Mouse (Mus musculus) forebrain, embryonic 11.5 days (tissue): Measurements from ENCODE around the gene Synpo2. TPM values are rescaled to one million over a fixed set of nuclear protein-coding genes. Genes with fewer than 3 reads are reported as not detected.

Experiments
- ATAC-seq: fragments of 200-750 bp; cut with Nextera tagmentation; replicated peaks from 2 replicates; pipeline ENCODE4 v1.8.0; 2017; ENCODE audit warnings: moderate TSS enrichment; ENCODE audit not compliant: low FRiP score
- DNase-seq: peaks from one replicate; pipeline ENCODE4 v3.0.0-alpha.2; 2017; ENCODE audit warnings: low spot score
- H3K27ac ChIP-seq: fragments of 300-500 bp; sonication (generic); 2 replicates; pipeline ENCODE4 v1.5.1; 2014; ENCODE audit warnings: low read depth, low read length
- H3K27me3 ChIP-seq: fragments of 300-500 bp; sonication (generic); 2 replicates; pipeline ENCODE4 v1.6.1; 2014; ENCODE audit warnings: mild to moderate bottlenecking, low read length, mixed read lengths; ENCODE audit not compliant: control insufficient read depth, insufficient read depth
- H3K36me3 ChIP-seq: fragments of 300-500 bp; sonication (generic); 2 replicates; pipeline ENCODE4 v1.6.1; 2014; ENCODE audit warnings: mild to moderate bottlenecking, low read length, moderate library complexity, mixed read lengths; ENCODE audit not compliant: control insufficient read depth, insufficient read depth
- H3K4me1 ChIP-seq: fragments of 300-500 bp; sonication (generic); replicated peaks from 2 replicates; pipeline ENCODE4 v1.6.1; 2014; ENCODE audit warnings: low read length, mixed read lengths; ENCODE audit not compliant: control insufficient read depth, insufficient read depth
- H3K4me2 ChIP-seq: fragments of 300-500 bp; sonication (generic); 2 replicates; pipeline ENCODE4 v1.6.1; 2014; ENCODE audit warnings: low read depth, mild to moderate bottlenecking, low read length, moderate library complexity, mixed read lengths; ENCODE audit not compliant: severe bottlenecking
- H3K4me3 ChIP-seq: fragments of 300-500 bp; sonication (generic); 2 replicates; pipeline ENCODE4 v1.5.1; 2014; ENCODE audit warnings: low read depth, low read length
- H3K9ac ChIP-seq: fragments of 300-500 bp; sonication (generic); 2 replicates; pipeline ENCODE4 v1.6.1; 2014; ENCODE audit warnings: low read length
- H3K9me3 ChIP-seq: fragments of 300-500 bp; sonication (generic); 2 replicates; pipeline ENCODE4 v1.6.1; 2016; ENCODE audit warnings: low read length, mixed read lengths; ENCODE audit not compliant: control insufficient read depth
- WGBS: fragments of 180-500 bp; shearing (Covaris S2); extraction: QIAGEN DNeasy Blood & Tissue Kit; methylation state at CpG from one replicate; pipeline ENCODE4 v1.1.7; 2014; 5-methylcytosine and 5-hydroxymethylcytosine counted together
- polyA plus RNA-seq: library from polyadenylated mRNA; unstranded; fragments of >200 nt; fragmentation: Nextera tagmentation; extraction: Ambion mirVana; gene quantifications from 2 replicates; pipeline ENCODE4 v1.2.1, GENCODE M21; 2014

Gene Synpo2
- polyA plus RNA-seq, 1 experiment from 2014 or later: 3.7 TPM

- 89% methylated on average over 8 of the region's 8 CpGs for WGBS
Observed at GRCm38 (mm10) chr3:123153337-123153736, 82.6 kb downstream of the Synpo2 start.

GRCm38 (mm10) chr3:123152911-123153310 is 83.0 kb downstream of the Synpo2 start:
- no peaks in the 10 kb centered on the region for H3K4me1 ChIP-seq
- WGBS: 92% methylated on average over 5 of the region's 5 CpGs
- no peak overlapping the region for H3K27ac ChIP-seq

More at GRCm38 (mm10) chr3:123153337-123153736, 82.6 kb downstream of the Synpo2 start:
- DNase-seq (no peak), ATAC-seq (no peak)
- H3K9ac ChIP-seq: no peak overlapping the region
- H3K4me3 ChIP-seq: no peak overlapping the region
- no peaks in the 10 kb centered on the region for H3K4me1 ChIP-seq
- no peak overlapping the region for H3K4me2 ChIP-seq
- no peaks in the 10 kb centered on the region for H3K27me3 ChIP-seq
- H3K27ac ChIP-seq: no peak overlapping the region
- H3K9me3 ChIP-seq: no peaks in the 10 kb centered on the region
- no peaks in the 10 kb centered on the region for H3K36me3 ChIP-seq

GRCm38 (mm10) chr3:123150523-123151135 is 85.3 kb downstream of the Synpo2 start:
- Histone ChIP-seq H3K4me3 (no peak overlapping the region), H3K4me2 (no peak overlapping the region), H3K9ac (no peak overlapping the region), H3K4me1 (no peaks in the 10 kb centered on the region), H3K36me3 (no peaks in the 10 kb centered on the region), H3K9me3 (no peaks in the 10 kb centered on the region), H3K27me3 (no peaks in the 10 kb centered on the region), H3K27ac (no peak overlapping the region)
- ATAC-seq: no peak
- no peak for DNase-seq
- 79% methylated on average over 8 of the region's 8 CpGs for WGBS

More at GRCm38 (mm10) chr3:123152911-123153310, 83.0 kb downstream of the Synpo2 start:
- Histone ChIP-seq H3K4me3 (no peak overlapping the region), H3K36me3 (no peaks in the 10 kb centered on the region), H3K9ac (no peak overlapping the region), H3K4me2 (no peak overlapping the region), H3K9me3 (no peaks in the 10 kb centered on the region), H3K27me3 (no peaks in the 10 kb centered on the region)
- DNase-seq: no peak
- ATAC-seq: no peak

GRCm38 (mm10) chr3:123149380-123150162 is 86.4 kb downstream of the Synpo2 start:
- Histone ChIP-seq H3K4me1 (no peaks in the 10 kb centered on the region), H3K27me3 (no peaks in the 10 kb centered on the region), H3K9me3 (no peaks in the 10 kb centered on the region), H3K27ac (no peak overlapping the region), H3K4me2 (no peak overlapping the region), H3K4me3 (no peak overlapping the region), H3K9ac (no peak overlapping the region), H3K36me3 (no peaks in the 10 kb centered on the region)
- ATAC-seq: no peak
- no peak for DNase-seq
- 84% methylated on average over 10 of the region's 10 CpGs for WGBS

- no peak overlapping the region for H3K27ac ChIP-seq
- H3K9me3 ChIP-seq: no peaks in the 10 kb centered on the region
- H3K4me2 ChIP-seq: no peak overlapping the region
- DNase-seq: no peak
- no peaks in the 10 kb centered on the region for H3K36me3 ChIP-seq
- H3K4me1 ChIP-seq: no peaks in the 10 kb centered on the region
- no peak overlapping the region for H3K4me3 ChIP-seq
- no peak overlapping the region for H3K9ac ChIP-seq
- ATAC-seq: no peak
- 89% methylated on average over 3 of the region's 3 CpGs for WGBS
- no peaks in the 10 kb centered on the region for H3K27me3 ChIP-seq
Observed at GRCm38 (mm10) chr3:123148641-123149040, 87.3 kb downstream of the Synpo2 start.

- Histone ChIP-seq H3K4me2 (no peak overlapping the region), H3K9ac (no peak overlapping the region), H3K36me3 (no peaks in the 10 kb centered on the region), H3K27ac (no peak overlapping the region), H3K27me3 (no peaks in the 10 kb centered on the region), H3K4me1 (no peaks in the 10 kb centered on the region), H3K9me3 (no peaks in the 10 kb centered on the region), H3K4me3 (no peak overlapping the region)
- 88% methylated on average over 8 of the region's 8 CpGs for WGBS
- DNase-seq: no peak
- no peak for ATAC-seq
Observed at GRCm38 (mm10) chr3:123146557-123146956, 89.4 kb downstream of the Synpo2 start.

- Histone ChIP-seq H3K27ac (no peak overlapping the region), H3K4me3 (no peak overlapping the region), H3K27me3 (no peaks in the 10 kb centered on the region), H3K4me1 (no peaks in the 10 kb centered on the region), H3K36me3 (no peaks in the 10 kb centered on the region), H3K9ac (no peak overlapping the region), H3K9me3 (no peaks in the 10 kb centered on the region), H3K4me2 (no peak overlapping the region)
- 89% methylated on average over 4 of the region's 4 CpGs for WGBS
- DNase-seq (no peak), ATAC-seq (no peak)
Observed at GRCm38 (mm10) chr3:123145942-123146341, 90.0 kb downstream of the Synpo2 start.

- ATAC-seq: no peak
- no peaks in the 10 kb centered on the region for H3K9me3 ChIP-seq
- H3K4me2 ChIP-seq: no peak overlapping the region
- H3K4me3 ChIP-seq: no peak overlapping the region
- no peak overlapping the region for H3K27ac ChIP-seq
- 89% methylated on average over 6 of the region's 6 CpGs for WGBS
- no peak overlapping the region for H3K9ac ChIP-seq
- H3K4me1 ChIP-seq: no peaks in the 10 kb centered on the region
- no peaks in the 10 kb centered on the region for H3K36me3 ChIP-seq
- no peaks in the 10 kb centered on the region for H3K27me3 ChIP-seq
- no peak for DNase-seq
Observed at GRCm38 (mm10) chr3:123143412-123143811, 92.5 kb downstream of the Synpo2 start.

GRCm38 (mm10) chr3:123142298-123142697 is 93.7 kb downstream of the Synpo2 start:
- H3K9ac ChIP-seq: no peak overlapping the region
- H3K27ac ChIP-seq: no peak overlapping the region
- no peaks in the 10 kb centered on the region for H3K27me3 ChIP-seq
- no peaks in the 10 kb centered on the region for H3K9me3 ChIP-seq
- DNase-seq (no peak), ATAC-seq (no peak)
- H3K4me3 ChIP-seq: no peak overlapping the region
- no peaks in the 10 kb centered on the region for H3K36me3 ChIP-seq
- 73% methylated on average over 3 of the region's 3 CpGs for WGBS
- H3K4me2 ChIP-seq: no peak overlapping the region
- H3K4me1 ChIP-seq: no peaks in the 10 kb centered on the region
